Mouse (Mus musculus) thymus, postnatal 0 days (tissue): ENCODE data around the gene Hspa12a. TPM values are rescaled to one million over a fixed set of nuclear protein-coding genes. Genes with fewer than 3 reads are reported as not detected.

Source experiments
- DNase-seq: peaks from one replicate; pipeline ENCODE4 v3.0.0-alpha.2; 2015; ENCODE audit warnings: low spot score
- polyA plus RNA-seq: library from polyadenylated mRNA; unstranded; fragments of >200 nt; fragmentation: Nextera tagmentation; extraction: Ambion mirVana; gene quantifications from 2 replicates; pipeline ENCODE4 v1.2.1, GENCODE M21; 2015

Gene Hspa12a
- 0.72 and 0.99 TPM in 2 replicates for polyA plus RNA-seq

DNA sequence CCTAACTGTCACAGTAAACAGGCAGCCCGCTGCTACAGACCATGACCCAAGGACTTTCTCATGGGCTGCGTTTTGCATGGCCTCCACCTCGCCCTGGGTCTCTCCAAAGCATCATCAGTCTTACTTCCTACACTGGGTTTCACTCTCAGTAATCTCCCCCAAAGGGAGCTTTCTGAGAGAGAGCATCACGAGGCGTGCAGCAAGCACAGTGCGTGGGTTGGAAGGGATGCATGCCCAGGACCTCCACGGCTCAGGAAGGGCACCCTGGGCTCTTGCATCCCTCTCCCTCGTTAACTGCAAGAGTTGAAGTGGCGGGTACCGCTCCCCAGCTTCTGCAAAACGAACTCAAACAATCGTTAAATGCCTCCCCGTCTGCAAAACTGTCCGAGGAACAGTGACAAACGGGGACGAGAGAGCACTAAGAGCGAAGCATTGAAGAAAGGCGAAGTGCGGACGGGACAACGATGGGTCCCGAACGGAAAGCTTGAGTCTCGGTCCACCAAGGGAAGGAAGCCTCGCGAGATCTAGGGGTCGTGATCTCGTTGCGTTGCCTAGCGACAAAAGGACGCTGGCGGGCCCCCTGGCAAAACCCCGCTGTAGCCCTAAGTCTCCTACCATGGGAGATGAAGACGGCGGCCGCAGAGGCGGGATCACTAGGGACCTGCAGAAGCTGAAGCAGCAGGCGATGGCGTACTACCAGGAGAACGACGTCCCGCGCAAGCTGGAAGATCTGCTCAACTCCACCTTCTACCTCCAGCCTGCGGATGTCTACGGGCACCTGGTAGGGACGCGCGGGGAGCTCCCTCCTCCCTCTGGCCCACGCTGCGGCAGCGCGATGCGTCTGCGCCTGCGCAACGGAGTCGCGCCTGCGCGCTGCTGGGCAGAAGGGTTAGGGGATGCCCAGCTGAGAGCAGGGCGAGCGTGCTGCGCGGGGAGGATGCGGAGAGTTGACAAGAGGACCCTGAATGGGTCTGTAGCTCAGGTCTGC is at the start of gene Hspa12a, which contains the start of gene Eno4:
Gene Hspa12a, minus strand, starts transcription at position 814 of the 988 bp plus-strand sequence.
Gene Eno4, plus strand, starts transcription at position 585 of the 988 bp plus-strand sequence.
- peak; percentile 94 for DNase-seq

DNA sequence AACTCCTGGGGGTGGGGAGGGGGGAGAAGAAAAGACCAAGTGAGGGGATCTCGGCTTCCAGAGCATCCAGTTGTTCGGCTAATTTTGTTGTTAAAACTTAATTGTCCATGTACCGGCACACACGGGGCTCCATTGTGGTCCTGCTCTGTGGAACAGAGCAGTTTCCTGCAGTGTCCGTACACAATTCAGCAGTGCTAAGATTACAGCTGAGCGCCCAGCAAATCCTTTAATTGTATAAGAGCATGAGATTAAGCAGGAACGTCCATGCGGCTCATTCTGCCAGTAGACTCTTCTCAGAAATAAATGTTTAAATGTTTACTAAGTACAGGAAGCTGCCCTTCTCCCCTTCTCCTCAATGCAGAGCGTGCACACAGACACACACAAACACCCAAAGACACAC is 38.1 kb upstream of the Hspa12a start:
- no peak for DNase-seq

- DNase-seq = no peak
Measured at GRCm38 (mm10) chr19:58980056-58980440, 36.6 kb upstream of the Hspa12a start.

GRCm38 (mm10) chr19:58979436-58980055 is 36.1 kb upstream of the Hspa12a start:
- no peak for DNase-seq

DNA sequence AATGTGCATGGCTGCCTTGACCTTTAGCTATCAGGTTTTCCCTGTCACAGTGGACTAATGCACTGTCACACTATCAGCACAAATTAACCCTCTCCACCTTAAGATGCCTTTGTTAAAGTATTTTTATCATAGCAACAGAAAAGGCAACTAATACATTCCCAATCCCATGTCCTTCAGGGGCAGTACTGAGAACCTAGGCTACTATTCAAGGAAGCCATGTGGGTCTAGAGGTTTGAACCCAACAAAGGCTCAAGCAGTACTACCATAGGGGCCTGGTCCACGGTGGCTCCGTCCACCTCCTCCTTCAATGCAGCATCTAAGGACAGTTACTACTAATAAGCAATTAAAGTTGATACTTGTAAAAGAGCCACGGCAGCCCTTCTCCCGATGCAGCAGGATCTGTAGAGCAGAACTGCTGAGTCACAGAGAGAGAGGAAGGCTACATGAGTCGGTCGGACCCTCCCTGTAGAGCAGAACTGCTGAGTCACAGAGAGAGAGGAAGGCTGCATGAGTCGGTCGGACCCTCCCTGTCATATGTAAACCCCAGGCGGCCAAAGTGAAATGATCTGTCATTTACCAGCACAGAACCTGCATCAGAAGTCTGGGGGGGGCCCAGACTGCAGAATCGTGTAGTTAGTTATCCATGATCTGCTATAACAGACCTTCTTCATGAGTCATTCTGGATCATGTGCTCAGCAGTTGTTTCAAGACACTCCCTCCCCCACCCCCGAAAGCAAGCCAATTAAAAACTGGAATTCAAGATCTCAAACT is 35.1 kb upstream of the Hspa12a start:
- no peak for DNase-seq

DNA sequence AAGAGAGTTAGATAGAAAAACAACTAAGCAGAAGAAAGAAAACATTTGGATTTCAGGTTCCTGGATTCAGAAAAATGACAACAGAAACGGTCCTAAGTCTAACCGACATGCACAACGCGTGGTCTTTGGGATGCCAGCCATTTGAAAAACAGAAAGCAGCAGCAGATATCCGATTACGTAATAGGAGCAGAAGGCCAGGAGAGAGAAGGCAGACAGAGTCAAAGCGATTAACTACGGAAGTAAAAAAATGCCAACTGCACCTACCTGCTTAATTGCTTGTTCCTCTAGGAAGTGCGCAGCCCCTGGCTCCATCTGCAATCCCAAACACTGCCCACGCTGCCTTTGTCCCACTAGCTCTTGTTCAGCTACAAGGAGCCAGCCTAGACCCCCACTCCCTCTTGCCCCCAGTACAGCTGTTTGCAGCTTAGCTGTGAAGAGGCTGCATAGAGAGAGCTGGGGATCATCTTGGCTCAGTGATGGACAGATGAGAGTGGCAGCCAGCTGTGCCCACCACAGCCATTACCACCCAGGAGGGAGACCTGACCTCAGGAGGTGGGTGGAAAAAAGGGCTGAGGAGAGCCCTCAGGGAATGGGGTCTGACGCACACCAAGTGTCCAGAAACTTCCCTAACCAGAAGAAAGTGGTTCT is 31.9 kb upstream of the Hspa12a start:
- DNase-seq = no peak

DNA sequence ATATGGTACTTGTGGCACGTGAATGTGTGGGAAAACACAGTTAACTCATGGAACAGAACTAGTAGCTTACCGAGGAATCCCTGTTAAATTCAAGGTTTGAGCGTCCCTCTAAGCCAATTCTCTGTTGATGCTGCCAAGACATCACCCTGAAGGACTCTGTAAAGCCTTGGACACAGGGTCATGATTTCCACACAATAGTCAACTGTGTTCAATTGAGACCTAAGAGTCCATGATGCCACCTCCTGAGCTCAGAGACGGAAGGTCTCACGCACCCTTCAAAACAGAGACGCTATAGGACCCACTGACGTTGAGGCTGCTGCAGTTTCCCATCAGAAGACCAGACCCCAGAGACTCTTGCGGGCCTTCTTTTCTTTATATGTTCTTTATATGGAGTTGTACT is 30.7 kb upstream of the Hspa12a start:
- DNase-seq = no peak

DNA sequence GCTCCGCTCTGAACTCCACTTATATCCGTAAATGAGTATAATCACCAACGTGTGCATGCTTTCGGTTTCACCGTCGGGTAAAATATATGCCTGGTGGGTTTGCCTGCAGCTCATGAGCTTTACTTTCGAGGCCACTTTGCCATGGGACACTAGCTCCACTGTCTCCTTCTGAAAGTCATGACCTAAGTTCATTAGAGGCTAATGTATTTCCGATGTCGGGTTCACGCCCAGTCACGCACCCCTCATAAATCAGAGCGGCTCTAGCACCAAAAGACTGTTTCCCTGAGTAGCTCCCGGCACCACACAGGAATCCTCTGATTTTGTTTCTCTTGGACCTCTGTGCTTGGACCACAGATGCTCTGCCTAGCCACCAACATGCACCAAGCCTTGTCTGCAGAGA is 27.4 kb upstream of the Hspa12a start:
- DNase-seq = no peak

GRCm38 (mm10) chr19:58968731-58969506 is 25.5 kb upstream of the Hspa12a start:
- DNase-seq = no peak

GRCm38 (mm10) chr19:58963011-58963410 is 19.6 kb upstream of the Hspa12a start:
- DNase-seq = no peak

DNA sequence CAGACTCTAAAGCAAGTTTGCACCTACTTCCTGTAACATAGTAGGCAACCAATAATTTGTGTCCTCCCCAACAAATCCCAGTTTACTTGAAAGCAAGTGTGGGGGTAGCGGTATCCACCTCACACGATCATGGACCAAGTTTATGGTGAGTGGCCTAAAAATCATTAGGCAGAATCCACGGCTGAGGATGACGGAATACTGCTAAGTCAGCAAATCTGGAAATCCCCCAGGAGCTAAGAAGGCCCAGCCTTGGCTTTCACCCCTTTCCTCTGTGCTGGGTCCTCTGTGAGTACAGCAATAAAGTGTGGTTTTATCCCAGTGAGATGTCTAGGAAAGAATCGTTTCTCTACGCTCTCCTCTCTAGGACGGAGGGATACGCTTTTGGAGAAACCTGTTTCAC is 11.3 kb upstream of the Hspa12a start:
- DNase-seq = no peak

DNA sequence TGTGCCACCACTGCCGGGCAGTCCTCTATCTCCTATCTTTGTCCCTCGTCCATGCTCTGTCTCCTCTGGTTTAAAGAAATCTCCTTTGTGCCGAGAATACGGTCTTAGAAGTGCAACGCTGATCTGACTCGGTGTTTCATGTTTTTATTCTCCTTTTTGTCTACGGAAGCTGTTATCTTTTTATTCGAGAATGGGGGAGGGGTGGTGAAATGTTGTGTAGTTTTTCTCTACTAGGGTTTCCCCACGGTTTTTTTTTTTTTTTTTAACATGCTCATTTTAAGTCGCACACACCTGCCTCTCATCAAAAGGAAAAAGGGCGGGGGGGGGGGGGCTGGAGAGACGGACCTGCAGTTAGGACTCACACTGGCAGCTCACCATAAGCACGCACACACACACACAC is 8.8 kb upstream of the Hspa12a start:
- no peak for DNase-seq

GRCm38 (mm10) chr19:58951521-58951920 is 8.1 kb upstream of the Hspa12a start:
- no peak for DNase-seq

DNA sequence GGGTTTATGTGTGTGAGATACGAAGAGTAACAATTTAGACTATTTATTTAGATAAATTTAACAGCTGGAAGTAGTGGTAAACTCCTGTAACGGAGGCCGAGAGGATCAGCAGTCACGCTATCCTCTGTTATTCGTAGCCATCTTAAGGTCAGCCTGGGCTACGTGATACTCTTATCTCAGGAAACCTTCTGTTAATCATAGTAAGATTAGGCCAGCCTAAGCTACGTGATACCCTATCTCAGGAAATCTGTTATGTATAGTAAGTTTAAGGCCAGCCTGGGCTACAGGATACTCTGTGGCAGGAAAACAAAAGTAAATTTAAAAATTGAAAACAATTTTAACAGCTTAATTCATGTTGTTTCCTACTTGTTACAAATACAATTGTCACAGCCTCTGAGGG is 2.5 kb upstream of the Hspa12a start:
- no peak for DNase-seq

DNA sequence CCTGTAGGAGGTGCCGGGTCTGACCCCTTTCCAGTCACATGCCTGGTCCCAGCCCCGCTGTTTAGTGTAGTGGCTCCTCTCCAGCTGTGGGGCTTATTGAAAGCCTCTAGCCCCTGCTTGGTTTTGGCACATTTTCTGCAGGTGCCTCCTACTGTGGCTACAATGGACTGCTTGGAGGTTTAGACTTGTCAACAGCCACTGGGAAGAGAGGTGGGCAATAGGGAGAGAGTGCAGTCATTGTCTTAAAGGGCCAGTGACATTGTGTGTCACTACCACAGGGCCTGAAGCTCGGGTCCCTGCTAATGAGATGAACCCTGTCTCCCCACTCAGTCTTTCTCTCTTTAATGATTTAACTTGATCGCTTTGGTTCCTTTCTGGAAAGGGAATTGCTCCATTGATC is 10.4 kb downstream of the Hspa12a start:
- DNase-seq = no peak

- no peak for DNase-seq
Measured at GRCm38 (mm10) chr19:58931081-58931800, 12.2 kb downstream of the Hspa12a start.

- no peak for DNase-seq
Measured at GRCm38 (mm10) chr19:58919148-58919547, 24.3 kb downstream of the Hspa12a start.

GRCm38 (mm10) chr19:58918597-58918996 is 24.9 kb downstream of the Hspa12a start:
- DNase-seq = no peak

DNA sequence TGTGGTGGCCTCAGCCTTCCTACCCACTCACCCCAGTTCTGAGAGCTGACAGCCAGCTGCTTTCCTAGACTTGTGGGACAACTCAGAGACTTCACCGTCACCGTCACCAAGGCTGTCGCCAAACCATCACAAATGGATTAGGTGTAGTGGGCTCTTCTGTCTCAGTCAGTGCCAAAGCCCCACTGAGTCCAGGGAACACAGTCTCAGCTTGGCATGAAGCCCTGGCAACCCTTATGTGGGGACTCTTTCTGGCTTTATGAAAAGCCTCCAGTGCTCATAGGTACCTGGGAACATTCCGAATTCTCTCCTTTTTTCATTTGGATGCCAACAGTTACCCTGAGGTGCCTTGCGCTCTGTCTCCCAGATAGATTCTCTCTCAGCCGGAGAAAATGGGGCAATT is 30.2 kb downstream of the Hspa12a start:
- no peak for DNase-seq

DNA sequence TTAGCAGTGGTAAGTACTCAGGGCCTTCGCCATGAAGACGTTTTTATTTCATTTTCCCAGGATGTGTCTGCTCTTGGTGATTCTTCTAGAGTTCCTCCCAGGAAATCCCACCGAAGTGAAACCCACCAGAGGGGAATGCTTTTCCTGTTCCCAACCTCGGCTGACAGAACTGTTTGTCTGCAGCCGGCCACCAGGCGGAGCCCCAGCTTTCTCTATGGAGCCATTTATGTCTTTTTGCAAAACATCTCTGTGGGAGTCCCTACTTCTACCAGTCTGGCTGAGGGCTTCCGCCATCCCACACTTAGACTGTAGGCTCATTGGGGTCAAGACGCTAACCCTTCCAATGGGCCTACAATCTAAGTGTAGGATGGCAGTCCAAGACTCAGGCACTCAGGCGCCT is 32.1 kb downstream of the Hspa12a start:
- peak; percentile 61 for DNase-seq
